Mouse (Mus musculus) frontal cortex, postnatal 36 days (tissue): ENCODE results near the gene Prps1.
"Not testable (repeated sequence)": the region's sequence is repeated elsewhere in the genome, so short reads cannot be mapped to it uniquely, and the experiment has no call there.

Experiments
- DNase-seq, 2 experiments: peaks; one replicate each; pipeline ENCODE4 v3.0.0; 2022; ENCODE audit warnings: low spot score in 2 of 2

Gene Prps1

GRCm38 (mm10) chrX:140501401-140502301, 45.2 kb downstream of the Prps1 start:
- no peak for DNase-seq

GRCm38 (mm10) chrX:140503905-140504304, 47.5 kb downstream of the Prps1 start:
- DNase-seq, result peak in 1 of 2 experiments; percentile 20

- DNase-seq, result no peak
These were observed 49.3 kb downstream of the Prps1 start for GRCm38 (mm10) chrX:140505497-140506238.

- no peak for DNase-seq
These were observed 50.2 kb downstream of the Prps1 start for GRCm38 (mm10) chrX:140506436-140507180.

- no peak for DNase-seq
These were observed 51.0 kb downstream of the Prps1 start for GRCm38 (mm10) chrX:140507377-140507776.

- DNase-seq, result not testable (repeated sequence)
These were observed 52.4 kb downstream of the Prps1 start for GRCm38 (mm10) chrX:140508791-140509190.

- DNase-seq, result no peak
These were observed 53.4 kb downstream of the Prps1 start for GRCm38 (mm10) chrX:140509817-140510216.

- DNase-seq, result peak; percentile 21 to 25
These were observed 54.5 kb downstream of the Prps1 start for GRCm38 (mm10) chrX:140510696-140511429.

- DNase-seq, result no peak
These were observed 55.6 kb downstream of the Prps1 start for GRCm38 (mm10) chrX:140511687-140512651.

GRCm38 (mm10) chrX:140513379-140513778, 57.0 kb downstream of the Prps1 start:
- no peak for DNase-seq

- no peak for DNase-seq
These were observed 61.9 kb downstream of the Prps1 start for GRCm38 (mm10) chrX:140518351-140518750.

- DNase-seq, result peak; percentile 58 to 74
These were observed 64.0 kb downstream of the Prps1 start for GRCm38 (mm10) chrX:140520146-140521102.

- DNase-seq, result no peak
These were observed 65.8 kb downstream of the Prps1 start for GRCm38 (mm10) chrX:140522071-140522765.

GRCm38 (mm10) chrX:140524231-140524630, 67.8 kb downstream of the Prps1 start:
- DNase-seq, result no peak
